Mouse (Mus musculus) megakaryocyte, embryonic 14.5 days (primary cell): ENCODE data around the gene Loxl3.

Experiments used
- FLI1 ChIP-seq: IDR thresholded peaks from 2 replicates; pipeline ENCODE4 v1.6.1; 2012; ENCODE audit warnings: low read length, inconsistent platforms, mixed read lengths
- GATA1 ChIP-seq: IDR thresholded peaks from 3 replicates; pipeline ENCODE4 v1.6.1; 2012; ENCODE audit warnings: mixed read lengths, low read length, inconsistent platforms, borderline replicate concordance

GRCm38 (mm10) chr6:82994372-82994771 lies 39.6 kb upstream of the Loxl3 start:
- TF ChIP-seq GATA1 (no peak), FLI1 (no peak)
